Mouse (Mus musculus) C2C12 (cell line): ENCODE results near the gene En2. TPM values are rescaled to one million over a fixed set of nuclear protein-coding genes. Genes with fewer than 3 reads are reported as not detected.

ENCODE experiments used
- H3K27me3 ChIP-seq: one replicate; pipeline ENCODE4 v1.6.1; 2011; ENCODE audit not compliant: control insufficient read depth, insufficient read depth, insufficient read length
- H3K36me3 ChIP-seq: one replicate; pipeline ENCODE4 v1.6.1; 2011; ENCODE audit not compliant: control insufficient read depth, insufficient read depth
- H3K4me3 ChIP-seq: one replicate; pipeline ENCODE4 v1.5.1; 2011; ENCODE audit warnings: mild to moderate bottlenecking, control low read depth; ENCODE audit not compliant: poor library complexity, insufficient read depth, severe bottlenecking
- H3K79me2 ChIP-seq: one replicate; pipeline ENCODE4 v1.6.1; 2011; ENCODE audit not compliant: control insufficient read depth, insufficient read depth
- H3K79me3 ChIP-seq: one replicate; pipeline ENCODE4 v1.6.1; 2011; ENCODE audit warnings: low read depth, control low read depth
- H3ac ChIP-seq: one replicate; pipeline ENCODE3; 2011; ENCODE audit warnings: low read depth; ENCODE audit not compliant: control insufficient read depth, insufficient read length
- CEBPB ChIP-seq: IDR thresholded peaks from one replicate; pipeline ENCODE4 v1.6.1; 2011; ENCODE audit warnings: low read depth, mild to moderate bottlenecking, control low read depth, moderate library complexity
- CTCF ChIP-seq: IDR thresholded peaks from one replicate; pipeline ENCODE4 v1.5.1; 2011; ENCODE audit not compliant: control insufficient read depth, insufficient read depth, insufficient read length
- FOSL1 ChIP-seq: IDR thresholded peaks from one replicate; pipeline ENCODE4 v1.8.0; 2011; ENCODE audit warnings: mild to moderate bottlenecking, low read length; ENCODE audit not compliant: poor library complexity, insufficient read depth, severe bottlenecking
- MAX ChIP-seq: IDR thresholded peaks from one replicate; pipeline ENCODE4 v1.6.1; 2011; ENCODE audit warnings: mild to moderate bottlenecking, control low read depth
- MYOD1 ChIP-seq: IDR thresholded peaks from one replicate; pipeline ENCODE4 v1.6.1; 2011; ENCODE audit warnings: low read depth; ENCODE audit not compliant: control insufficient read depth, insufficient read length
- MYOG ChIP-seq: IDR thresholded peaks from one replicate; pipeline ENCODE4 v1.6.1; 2011; ENCODE audit not compliant: control insufficient read depth, insufficient read length; ENCODE audit errors: extremely low read depth
- USF1 ChIP-seq: IDR thresholded peaks from one replicate; pipeline ENCODE4 v1.6.1; 2011; ENCODE audit warnings: low read depth, mild to moderate bottlenecking, control low read depth, moderate library complexity
- long read RNA-seq, 2 experiments: library from polyadenylated mRNA; unstranded; transcript quantifications; one replicate each; pipeline ENCODE4 v2.0.0; 2019 to 2020
- polyA plus RNA-seq: library from polyadenylated mRNA; unstranded; fragments of >200 nt; fragmentation: generic; extraction: Trizol; gene quantifications from one replicate; pipeline ENCODE4 v1.2.1, GENCODE M21; 2012; ENCODE audit warnings: missing spikeins

En2 gene
- not detected for polyA plus RNA-seq
- long read RNA-seq, experiment 1: 0 reads
- long read RNA-seq, experiment 2: 0 reads

- peaks cover 83% of the 10 kb centered on the region for H3K27me3 ChIP-seq
These were observed at the start of gene En2 for GRCm38 (mm10) chr5:28165358-28166255. Gene En2 (plus strand): TSS chr5:28165694.

GRCm38 (mm10) chr5:28117251-28117880 lies 48.1 kb upstream of the En2 start:
- no peaks in the 10 kb centered on the region for H3K79me2 ChIP-seq
- H3K27me3 ChIP-seq: peaks cover 67% of the 10 kb centered on the region
- no peak overlapping the region for H3ac ChIP-seq
- no peaks in the 10 kb centered on the region for H3K79me3 ChIP-seq
- no peak overlapping the region for H3K4me3 ChIP-seq
- no peaks in the 10 kb centered on the region for H3K36me3 ChIP-seq
- no peak for TF ChIP-seq CTCF
- TF ChIP-seq USF1: no peak
- no peak for TF ChIP-seq CEBPB
- no peak for TF ChIP-seq MAX
- TF ChIP-seq FOSL1: no peak
- no peak for TF ChIP-seq MYOG
- TF ChIP-seq MYOD1: no peak

More at GRCm38 (mm10) chr5:28165358-28166255, at the start of gene En2:
- TF ChIP-seq FOSL1: no peak
- TF ChIP-seq MYOG: no peak
- TF ChIP-seq USF1: no peak
- TF ChIP-seq CEBPB: no peak
- TF ChIP-seq MAX: no peak
- TF ChIP-seq CTCF: no peak
- TF ChIP-seq MYOD1: no peak
- Histone ChIP-seq H3K79me3 (no peaks in the 10 kb centered on the region), H3K4me3 (no peak within 1 kb of the TSS), H3K36me3 (no peaks in the 10 kb centered on the region), H3ac (no peak within 1 kb of the TSS), H3K79me2 (no peaks in the 10 kb centered on the region)

GRCm38 (mm10) chr5:28117882-28118530 lies 47.5 kb upstream of the En2 start:
- no peaks in the 10 kb centered on the region for H3K79me2 ChIP-seq
- TF ChIP-seq CEBPB (no peak), MYOD1 (no peak), MYOG (no peak), MAX (no peak), CTCF (no peak), USF1 (no peak), FOSL1 (no peak)
- H3K36me3 ChIP-seq: no peaks in the 10 kb centered on the region
- peaks cover 62% of the 10 kb centered on the region for H3K27me3 ChIP-seq
- H3K79me3 ChIP-seq: no peaks in the 10 kb centered on the region
- no peak overlapping the region for H3ac ChIP-seq
- H3K4me3 ChIP-seq: no peak overlapping the region

GRCm38 (mm10) chr5:28118531-28118925 lies 47.0 kb upstream of the En2 start:
- no peaks in the 10 kb centered on the region for H3K79me3 ChIP-seq
- H3K27me3 ChIP-seq: peaks cover 66% of the 10 kb centered on the region
- H3K36me3 ChIP-seq: no peaks in the 10 kb centered on the region
- no peak overlapping the region for H3K4me3 ChIP-seq
- no peak overlapping the region for H3ac ChIP-seq
- no peaks in the 10 kb centered on the region for H3K79me2 ChIP-seq
- TF ChIP-seq MYOG (no peak), MAX (no peak), MYOD1 (no peak), CTCF (no peak), FOSL1 (no peak), USF1 (no peak), CEBPB (no peak)

GRCm38 (mm10) chr5:28119576-28119975 lies 45.9 kb upstream of the En2 start:
- Histone ChIP-seq H3K27me3 (peaks cover 68% of the 10 kb centered on the region), H3K36me3 (no peaks in the 10 kb centered on the region), H3ac (no peak overlapping the region), H3K4me3 (no peak overlapping the region), H3K79me2 (no peaks in the 10 kb centered on the region), H3K79me3 (no peaks in the 10 kb centered on the region)
- TF ChIP-seq FOSL1 (no peak), CTCF (no peak), CEBPB (no peak), USF1 (no peak), MYOD1 (no peak), MYOG (no peak), MAX (no peak)
